Mouse (Mus musculus): ENCODE measurements around the gene Bcl7c.

- TF ChIP-seq CTCF (conservative IDR thresholded peaks at IDR 0.05 in 1 of 2, IDR thresholded peaks at IDR 0.05 in 1 of 2; ENCODE audit: low read depth in 2 of 2, low read length in 2 of 2) (no peak), MAX (IDR thresholded peaks at IDR 0.05; ENCODE audit: low read length) (no peak), USF1 (IDR thresholded peaks at IDR 0.05; ENCODE audit: low read depth, low read length) (no peak), POLR2A (IDR thresholded peaks at IDR 0.05; ENCODE audit: low read depth, low read length) (no peak)
Measured at GRCm38 (mm10) chr7:127714816-127715215, 6.1 kb upstream of the Bcl7c start.
